Mouse (Mus musculus): ENCODE measurements around the gene Serpinb9f.
"Not testable (repeated sequence)": the region's sequence is repeated elsewhere in the genome, so short reads cannot be mapped to it uniquely, and the experiment has no call there.

The Serpinb9f gene

GRCm38 (mm10) chr13:33323777-33324176 lies at the start of gene Serpinb9f:
Serpinb9f (plus strand) TSS chr13:33324077.
- not testable (repeated sequence) for DNase-seq

GRCm38 (mm10) chr13:33308631-33309030 lies 15.2 kb upstream of the Serpinb9f start:
- not testable (repeated sequence) for DNase-seq

- not testable (repeated sequence) for DNase-seq
Observed at GRCm38 (mm10) chr13:33356666-33357065, 32.8 kb downstream of the Serpinb9f start.

All from lung, postnatal 14 days (tissue).